Mouse (Mus musculus) embryonic facial prominence, embryonic 14.5 days (tissue): ENCODE measurements around the gene Lmcd1. TPM values are rescaled to one million over a fixed set of nuclear protein-coding genes. Genes with fewer than 3 reads are reported as not detected.
A peak's percentile ranks its signal among the peaks of the same experiment; 100 is the strongest.

Source experiments
- ATAC-seq: fragments of 200-750 bp; cut with Nextera tagmentation; 2 replicates; pipeline ENCODE4 v1.8.0; 2017; ENCODE audit warnings: low read depth, moderate number of reproducible peaks, moderate TSS enrichment
- DNase-seq: peaks from one replicate; pipeline ENCODE4 v3.0.0-alpha.2; 2015; ENCODE audit warnings: low spot score
- H3K27ac ChIP-seq: fragments of 300-500 bp; sonication (generic); replicated peaks from 2 replicates; pipeline ENCODE4 v1.5.1; 2014; ENCODE audit warnings: low read depth, mild to moderate bottlenecking, low read length, moderate library complexity
- H3K27me3 ChIP-seq: fragments of 300-500 bp; sonication (generic); replicated peaks from 2 replicates; pipeline ENCODE4 v1.6.1; 2014; ENCODE audit warnings: low read length; ENCODE audit not compliant: control insufficient read depth, insufficient read depth
- H3K36me3 ChIP-seq: fragments of 300-500 bp; sonication (generic); 2 replicates; pipeline ENCODE4 v1.6.1; 2014; ENCODE audit warnings: low read length, mixed read lengths; ENCODE audit not compliant: control insufficient read depth, insufficient read depth
- H3K4me1 ChIP-seq: fragments of 300-500 bp; sonication (generic); 2 replicates; pipeline ENCODE4 v1.6.1; 2014; ENCODE audit warnings: antibody characterized with exemption, low read length; ENCODE audit not compliant: control insufficient read depth, insufficient read depth
- H3K4me2 ChIP-seq: fragments of 300-500 bp; sonication (generic); 2 replicates; pipeline ENCODE4 v1.6.1; 2014; ENCODE audit warnings: low read depth, mild to moderate bottlenecking, low read length, moderate library complexity, mixed read lengths
- H3K4me3 ChIP-seq: fragments of 300-500 bp; sonication (generic); 2 replicates; pipeline ENCODE4 v1.5.1; 2014; ENCODE audit warnings: low read depth, mild to moderate bottlenecking, low read length
- H3K9ac ChIP-seq: fragments of 300-500 bp; sonication (generic); 2 replicates; pipeline ENCODE4 v1.6.1; 2014; ENCODE audit warnings: low read depth, mild to moderate bottlenecking, low read length, moderate library complexity, mixed read lengths
- H3K9me3 ChIP-seq: fragments of 300-500 bp; sonication (generic); 2 replicates; pipeline ENCODE4 v1.6.1; 2016; ENCODE audit warnings: low read length; ENCODE audit not compliant: control insufficient read depth
- WGBS: fragments of 180-500 bp; shearing (Covaris S2); extraction: QIAGEN DNeasy Blood & Tissue Kit; methylation state at CpG from one replicate; pipeline ENCODE4 v1.1.7; 2014; 5-methylcytosine and 5-hydroxymethylcytosine counted together
- polyA plus RNA-seq: library from polyadenylated mRNA; unstranded; fragments of >200 nt; fragmentation: Nextera tagmentation; extraction: Ambion mirVana; gene quantifications from 2 replicates; pipeline ENCODE4 v1.2.1, GENCODE M21; 2014

Lmcd1 gene
- polyA plus RNA-seq, 1 experiment from 2014 or later = 113 TPM

- no peaks in the 10 kb centered on the region for H3K36me3 ChIP-seq
- no peak overlapping the region for H3K9ac ChIP-seq
- no peaks in the 10 kb centered on the region for H3K27me3 ChIP-seq
- H3K27ac ChIP-seq = no peak overlapping the region
- no peak overlapping the region for H3K4me3 ChIP-seq
- H3K9me3 ChIP-seq = no peaks in the 10 kb centered on the region
- ATAC-seq (no peak), DNase-seq (no peak)
- H3K4me1 ChIP-seq = no peaks in the 10 kb centered on the region
- H3K4me2 ChIP-seq = no peak overlapping the region
- WGBS = 90% methylated on average over 4 of the region's 4 CpGs
Observed at GRCm38 (mm10) chr6:112339016-112339415, 65.5 kb downstream of the Lmcd1 start.

GRCm38 (mm10) chr6:112350452-112350851 is 76.9 kb downstream of the Lmcd1 start:
- DNase-seq (no peak), ATAC-seq (no peak)
- H3K27ac ChIP-seq = no peak overlapping the region
- no peak overlapping the region for H3K9ac ChIP-seq
- H3K36me3 ChIP-seq = no peaks in the 10 kb centered on the region
- H3K4me1 ChIP-seq = no peaks in the 10 kb centered on the region
- no peak overlapping the region for H3K4me3 ChIP-seq
- no peak overlapping the region for H3K4me2 ChIP-seq
- WGBS = 90% methylated on average over 4 of the region's 4 CpGs
- H3K9me3 ChIP-seq = no peaks in the 10 kb centered on the region
- no peaks in the 10 kb centered on the region for H3K27me3 ChIP-seq

GRCm38 (mm10) chr6:112359341-112359740 is 85.8 kb downstream of the Lmcd1 start:
- ATAC-seq (no peak), DNase-seq (peak; percentile 53)
- Histone ChIP-seq H3K27ac (no peak overlapping the region), H3K27me3 (no peaks in the 10 kb centered on the region), H3K9me3 (no peaks in the 10 kb centered on the region), H3K4me3 (no peak overlapping the region), H3K4me1 (peaks cover 7% of the 10 kb centered on the region; the same call in 1 of the 2 replicates), H3K4me2 (no peak overlapping the region), H3K36me3 (no peaks in the 10 kb centered on the region), H3K9ac (no peak overlapping the region)
- WGBS = 84% methylated on average over 1 of the region's 1 CpGs

GRCm38 (mm10) chr6:112360676-112361075 is 87.1 kb downstream of the Lmcd1 start:
- no peaks in the 10 kb centered on the region for H3K9me3 ChIP-seq
- WGBS = 60% methylated on average over 8 of the region's 8 CpGs

GRCm38 (mm10) chr6:112362349-112362958 is 88.9 kb downstream of the Lmcd1 start:
- H3K36me3 ChIP-seq = no peaks in the 10 kb centered on the region
- no peak overlapping the region for H3K27ac ChIP-seq
- H3K9me3 ChIP-seq = no peaks in the 10 kb centered on the region
- no peak overlapping the region for H3K4me3 ChIP-seq
- no peak overlapping the region for H3K4me2 ChIP-seq
- ATAC-seq (peak; percentile 73; the same call in 1 of the 2 replicates), DNase-seq (peak; percentile 79)
- peaks cover 7% of the 10 kb centered on the region; the same call in 1 of the 2 replicates for H3K4me1 ChIP-seq
- H3K9ac ChIP-seq = no peak overlapping the region
- WGBS = 34% methylated on average over 6 of the region's 6 CpGs
- no peaks in the 10 kb centered on the region for H3K27me3 ChIP-seq

More at GRCm38 (mm10) chr6:112360676-112361075, 87.1 kb downstream of the Lmcd1 start:
- Histone ChIP-seq H3K4me1 (peaks cover 7% of the 10 kb centered on the region; the same call in 1 of the 2 replicates), H3K4me3 (no peak overlapping the region), H3K4me2 (no peak overlapping the region), H3K27me3 (no peaks in the 10 kb centered on the region), H3K36me3 (no peaks in the 10 kb centered on the region), H3K27ac (no peak overlapping the region), H3K9ac (no peak overlapping the region)
- DNase-seq (peak; percentile 57), ATAC-seq (no peak)

GRCm38 (mm10) chr6:112364581-112364980 is 91.0 kb downstream of the Lmcd1 start:
- Histone ChIP-seq H3K4me1 (peaks cover 7% of the 10 kb centered on the region; the same call in 1 of the 2 replicates), H3K9ac (no peak overlapping the region), H3K27me3 (no peaks in the 10 kb centered on the region), H3K27ac (no peak overlapping the region), H3K36me3 (no peaks in the 10 kb centered on the region), H3K9me3 (no peaks in the 10 kb centered on the region), H3K4me2 (no peak overlapping the region), H3K4me3 (no peak overlapping the region)
- ATAC-seq = no peak
- DNase-seq = peak; percentile 70
- 42% methylated on average over 2 of the region's 2 CpGs for whole genome bisulfite sequencing

- no peak overlapping the region for H3K4me2 ChIP-seq
- no peaks in the 10 kb centered on the region for H3K27me3 ChIP-seq
- H3K36me3 ChIP-seq = no peaks in the 10 kb centered on the region
- no peak for DNase-seq
- no peak overlapping the region for H3K4me3 ChIP-seq
- no peak overlapping the region for H3K9ac ChIP-seq
- H3K27ac ChIP-seq = no peak overlapping the region
- no peak for ATAC-seq
- peaks cover 3% of the 10 kb centered on the region; the same call in 1 of the 2 replicates for H3K4me1 ChIP-seq
- WGBS = 78% methylated on average over 10 of the region's 10 CpGs
- no peaks in the 10 kb centered on the region for H3K9me3 ChIP-seq
Observed at GRCm38 (mm10) chr6:112365294-112365693, 91.7 kb downstream of the Lmcd1 start.

GRCm38 (mm10) chr6:112373886-112374585 is 100.5 kb downstream of the Lmcd1 start:
- DNase-seq (peak; percentile 76), ATAC-seq (no peak)
- Histone ChIP-seq H3K4me2 (no peak overlapping the region), H3K27ac (no peak overlapping the region), H3K4me3 (no peak overlapping the region), H3K9me3 (no peaks in the 10 kb centered on the region), H3K36me3 (no peaks in the 10 kb centered on the region), H3K27me3 (no peaks in the 10 kb centered on the region), H3K9ac (no peak overlapping the region), H3K4me1 (no peaks in the 10 kb centered on the region)
- 35% methylated on average over 7 of the region's 8 CpGs for WGBS
